Mouse (Mus musculus): Measurements from ENCODE around the gene R3hdm4.

R3hdm4 gene

DNA sequence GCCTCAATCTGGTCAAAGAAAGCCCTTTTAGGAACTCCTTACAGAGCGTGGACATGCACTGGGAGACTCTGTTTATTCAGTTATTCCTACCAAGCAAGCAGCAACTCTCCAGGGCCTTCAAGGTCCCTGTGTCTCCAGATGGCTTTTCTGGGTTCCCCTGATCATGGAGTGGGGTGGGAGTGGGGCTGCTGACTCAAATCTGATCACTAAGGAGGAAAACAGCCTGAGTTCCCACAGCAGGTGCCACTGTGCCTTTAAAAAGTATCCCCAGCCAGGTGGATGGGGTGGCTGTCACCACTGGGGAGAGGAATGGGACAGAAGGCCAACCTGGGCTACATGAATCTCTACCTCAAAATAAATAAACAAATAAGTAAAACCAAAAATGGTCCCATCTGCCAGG, 22.0 kb upstream of the R3hdm4 start:
- no peak for DNase-seq (ENCODE audit: low read depth, low spot score)

DNA sequence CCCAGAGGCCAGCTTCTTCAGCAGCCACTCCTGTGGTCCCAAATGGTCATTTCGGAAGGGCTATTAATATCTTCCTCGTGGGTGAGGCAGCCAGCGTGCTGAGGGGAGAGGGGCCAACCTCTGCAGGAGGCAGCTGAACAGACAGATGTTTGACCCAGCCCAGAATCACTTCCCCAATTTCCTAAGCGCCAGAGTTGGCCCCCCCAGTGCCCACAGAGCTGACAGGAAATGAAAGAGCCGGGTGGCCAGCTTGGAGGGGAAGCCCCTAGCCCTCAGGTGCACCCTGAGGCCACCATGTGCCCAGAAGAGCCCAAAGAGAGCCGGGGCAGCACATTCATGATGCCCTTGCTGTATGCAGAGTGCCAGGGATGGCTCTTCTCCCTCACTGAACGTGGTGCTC, 19.7 kb upstream of the R3hdm4 start:
- no peak for DNase-seq (ENCODE audit: low read depth, low spot score)

DNA sequence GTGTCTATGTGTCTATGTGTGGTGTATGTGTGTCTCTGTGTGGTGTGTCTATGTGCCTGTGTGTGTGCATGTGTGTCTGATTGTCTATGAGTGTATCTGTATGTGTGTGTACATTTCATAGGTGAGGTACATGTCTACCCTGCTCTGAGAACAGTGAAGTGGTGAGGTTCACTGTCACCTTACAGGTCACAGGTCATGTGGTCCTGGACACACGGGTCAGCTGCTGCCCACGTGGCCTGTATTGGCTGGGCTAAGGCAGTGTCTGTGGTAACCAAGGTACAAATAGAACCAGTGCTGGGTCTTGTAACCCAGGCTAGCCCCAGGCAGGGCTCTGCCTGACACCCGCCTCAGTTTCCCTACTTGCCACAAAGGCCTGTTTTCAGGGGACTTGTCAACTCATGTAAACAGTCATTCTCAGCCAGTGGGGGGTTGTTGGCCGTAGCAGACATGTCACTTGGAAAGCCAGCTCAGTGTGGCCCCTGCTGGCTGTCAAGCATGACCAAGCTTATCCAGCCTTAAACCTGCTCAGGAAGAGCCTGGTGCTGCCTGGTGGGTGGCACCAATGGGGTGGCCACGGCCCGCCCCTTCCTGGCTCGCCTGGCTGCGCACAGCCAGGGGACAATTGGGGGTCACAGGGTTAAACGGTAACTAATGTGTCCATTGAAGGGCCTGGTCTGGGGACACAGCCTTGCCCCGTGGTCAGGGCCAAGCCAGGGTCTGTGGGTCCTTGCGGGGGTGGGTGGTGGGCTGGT, 16.9 kb upstream of the R3hdm4 start:
- no peak for DNase-seq (ENCODE audit: low read depth, low spot score)

DNA sequence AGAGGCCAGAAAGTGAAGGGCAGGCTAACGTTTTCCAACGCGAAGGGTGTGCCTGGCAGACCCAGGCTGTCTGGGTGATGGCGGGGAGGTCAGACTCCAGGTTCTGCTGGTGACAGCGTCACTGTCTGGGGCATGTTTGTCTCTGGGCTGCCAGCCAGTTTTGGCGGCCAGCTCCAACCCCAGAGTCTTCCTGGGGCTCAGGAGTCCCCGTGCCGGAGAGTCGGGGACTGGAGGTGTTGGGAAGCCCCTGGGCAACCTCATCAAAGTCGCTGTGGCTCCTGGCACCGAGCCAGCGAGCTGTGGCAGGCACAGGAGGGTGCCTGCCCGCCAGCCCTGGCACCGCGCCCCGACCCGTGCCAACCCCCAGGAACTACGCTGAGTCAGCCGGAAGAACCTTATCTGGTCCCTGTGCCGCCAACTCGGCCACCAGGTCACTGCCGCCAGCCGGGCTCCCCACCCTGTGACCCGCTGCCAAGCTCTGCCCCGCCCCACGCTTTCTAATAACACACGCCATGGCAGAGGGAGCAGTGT, 16.0 kb upstream of the R3hdm4 start:
- DNase-seq (ENCODE audit: low read depth, low spot score), result no peak

DNA sequence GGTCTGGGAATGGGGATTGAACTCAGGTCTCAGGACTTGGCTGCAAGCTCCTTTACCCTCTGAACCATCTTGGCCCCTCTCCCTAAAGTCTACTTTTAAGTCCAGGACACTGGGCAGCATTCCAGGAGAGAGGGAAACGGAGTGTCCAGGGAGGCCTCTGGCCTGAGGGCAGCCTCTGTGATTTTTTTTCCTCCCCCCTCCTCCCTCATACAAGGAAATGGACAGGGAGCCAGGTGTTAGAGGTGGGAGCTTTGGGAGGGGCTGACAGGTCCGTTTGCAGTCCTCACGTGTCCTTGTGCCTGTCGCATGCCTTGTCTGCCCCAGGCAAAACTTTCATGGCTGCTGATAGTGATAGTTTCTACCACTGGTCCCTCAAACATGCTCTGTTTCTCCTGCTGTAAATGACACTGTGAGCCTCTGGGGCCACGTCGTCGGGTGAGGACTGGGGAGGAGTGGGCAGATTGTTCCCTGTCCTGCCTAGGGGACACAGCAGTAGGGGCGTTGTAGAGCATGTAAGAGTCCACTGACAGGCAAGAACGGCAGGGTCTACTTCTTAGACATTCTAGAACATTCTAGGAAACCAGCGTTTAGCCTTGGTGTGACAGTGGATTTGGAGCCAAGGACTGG, 15.4 kb upstream of the R3hdm4 start:
- DNase-seq (ENCODE audit: low read depth, low spot score), result no peak

DNA sequence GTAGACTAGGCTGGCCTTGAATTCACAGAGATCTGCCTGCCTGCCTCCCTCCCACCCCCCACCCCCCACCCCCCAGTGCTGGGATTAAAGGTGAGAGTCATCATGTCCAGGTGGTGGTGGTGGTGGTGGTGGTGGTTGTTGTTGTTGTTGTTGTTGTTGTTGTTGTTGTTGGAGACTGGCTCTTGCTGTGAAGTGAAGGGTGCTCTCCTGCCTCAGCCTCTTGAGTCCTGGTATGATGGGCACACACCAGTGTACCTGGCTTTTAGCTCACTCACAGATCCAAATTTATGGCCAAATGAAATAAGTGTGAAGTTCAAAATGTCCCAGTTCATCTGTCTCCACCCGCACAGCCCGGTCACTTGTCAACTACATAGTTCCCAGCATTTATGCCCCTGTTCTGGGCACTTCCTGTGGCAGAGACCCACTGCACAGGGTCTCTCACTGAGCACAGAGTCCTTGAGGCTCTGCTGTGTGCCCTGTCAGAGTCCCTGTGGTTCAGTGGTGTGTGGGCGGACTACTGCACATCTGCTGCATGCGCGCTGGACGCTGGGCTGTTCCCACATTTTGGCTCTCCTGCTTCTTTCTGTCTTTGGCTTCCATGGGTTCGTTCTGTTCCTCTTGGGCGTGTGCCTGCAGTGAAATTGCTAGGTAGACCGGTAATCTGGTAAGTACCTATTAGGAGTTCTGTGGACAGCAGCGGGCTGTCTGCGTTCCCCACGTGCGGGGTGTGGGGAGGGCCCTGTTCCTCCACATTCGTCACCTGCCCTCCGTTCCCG, 14.0 kb upstream of the R3hdm4 start:
- no peak for DNase-seq (ENCODE audit: low read depth, low spot score)

GRCm38 (mm10) chr10:79934272-79934721, 13.3 kb upstream of the R3hdm4 start:
- DNase-seq (ENCODE audit: low read depth, low spot score), result no peak

- DNase-seq (ENCODE audit: low read depth, low spot score), result no peak
Measured at GRCm38 (mm10) chr10:79933861-79934260, 12.9 kb upstream of the R3hdm4 start.

DNA sequence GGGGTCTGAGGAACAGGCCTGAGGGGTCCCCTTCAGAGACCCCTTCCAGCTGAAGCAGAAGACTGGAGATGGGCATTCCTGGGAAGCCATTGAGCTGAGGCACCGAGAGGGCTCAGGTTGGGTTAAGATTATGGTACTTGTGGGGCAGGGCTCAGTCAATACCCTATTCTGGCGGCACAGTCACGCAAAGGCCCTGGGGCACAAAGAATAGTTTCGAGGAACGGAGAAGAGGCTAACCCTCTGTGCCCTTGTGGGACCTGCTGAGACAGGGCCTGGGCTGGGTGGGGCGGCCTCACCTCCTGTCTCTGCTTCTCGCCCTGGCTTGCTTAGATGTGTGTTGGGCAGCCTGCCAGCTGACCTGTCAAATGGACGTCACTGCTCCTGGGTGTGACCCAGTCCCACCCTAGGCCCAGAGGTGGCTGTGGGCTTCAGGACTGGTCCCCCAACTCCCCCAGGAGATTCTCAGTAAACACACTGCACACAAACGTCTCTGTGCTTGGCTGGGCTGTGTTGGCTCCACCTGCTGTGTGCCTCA, 12.2 kb upstream of the R3hdm4 start:
- DNase-seq (ENCODE audit: low read depth, low spot score), result no peak

DNA sequence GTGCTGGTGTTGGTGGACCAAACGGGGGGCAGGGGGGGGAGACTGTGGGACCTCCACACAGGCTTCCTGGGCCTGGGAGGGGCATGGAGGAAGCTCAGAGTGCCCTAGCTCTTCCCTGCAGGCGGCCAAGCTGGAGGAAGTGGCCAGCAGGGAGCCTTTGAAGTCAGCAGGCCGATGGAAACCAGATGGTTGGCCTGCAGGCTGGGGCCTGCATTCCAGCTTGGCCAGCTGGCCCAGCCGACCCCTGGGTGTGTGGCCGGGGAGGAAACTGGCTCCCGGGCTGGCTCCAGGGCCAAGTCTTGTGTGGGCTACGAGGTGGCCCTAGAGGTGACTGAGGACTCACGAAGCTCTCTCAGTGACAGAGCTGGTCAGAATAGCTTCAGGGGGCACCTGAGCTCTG, 11.7 kb upstream of the R3hdm4 start:
- no peak for DNase-seq (ENCODE audit: low read depth, low spot score)

- DNase-seq (ENCODE audit: low read depth, low spot score), result no peak
Measured at GRCm38 (mm10) chr10:79931797-79932196, 10.8 kb upstream of the R3hdm4 start.

GRCm38 (mm10) chr10:79930826-79931186, 9.8 kb upstream of the R3hdm4 start:
- no peak for DNase-seq (ENCODE audit: low read depth, low spot score)

DNA sequence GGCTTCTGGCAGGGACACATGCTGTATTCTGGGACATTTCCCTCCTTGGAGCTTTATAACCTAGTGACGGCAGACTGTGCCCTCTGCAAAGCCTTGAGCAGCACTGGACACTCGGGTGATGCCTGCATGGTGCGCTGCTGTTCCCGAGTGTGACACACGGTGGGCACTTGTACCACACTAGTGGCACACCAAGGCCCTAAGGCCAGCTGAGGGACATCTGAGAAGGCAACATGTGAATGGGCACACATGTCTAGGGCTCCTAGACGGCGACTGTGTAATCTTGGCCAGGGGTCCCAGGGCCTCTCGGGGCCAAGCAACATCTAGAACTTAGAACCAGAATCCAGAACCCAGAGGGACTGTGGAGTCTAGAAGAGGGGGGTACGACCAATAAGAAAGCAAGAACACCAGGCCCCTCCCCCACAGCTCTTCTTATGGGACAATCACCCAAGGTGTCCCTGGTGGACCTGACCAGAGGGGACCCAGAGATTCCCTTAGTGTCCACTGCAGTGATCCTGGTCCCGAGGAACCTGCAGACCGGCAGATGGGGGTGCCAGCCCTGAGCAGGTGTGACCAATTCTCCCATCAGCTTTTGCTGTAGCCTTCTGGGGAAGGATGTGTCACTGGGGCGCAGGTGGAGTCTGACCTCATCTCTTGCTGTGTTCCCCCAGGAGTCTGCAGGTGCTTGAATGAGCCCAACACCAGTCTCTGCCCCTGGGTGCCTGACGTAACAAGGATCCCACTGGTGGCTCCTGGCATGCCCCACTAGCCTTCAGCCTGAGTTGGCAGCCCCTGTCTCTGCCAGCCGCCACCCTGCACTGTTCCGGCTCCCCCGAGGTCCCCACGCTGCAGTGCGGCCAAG, 9.2 kb upstream of the R3hdm4 start:
- no peak for DNase-seq (ENCODE audit: low read depth, low spot score)

DNA sequence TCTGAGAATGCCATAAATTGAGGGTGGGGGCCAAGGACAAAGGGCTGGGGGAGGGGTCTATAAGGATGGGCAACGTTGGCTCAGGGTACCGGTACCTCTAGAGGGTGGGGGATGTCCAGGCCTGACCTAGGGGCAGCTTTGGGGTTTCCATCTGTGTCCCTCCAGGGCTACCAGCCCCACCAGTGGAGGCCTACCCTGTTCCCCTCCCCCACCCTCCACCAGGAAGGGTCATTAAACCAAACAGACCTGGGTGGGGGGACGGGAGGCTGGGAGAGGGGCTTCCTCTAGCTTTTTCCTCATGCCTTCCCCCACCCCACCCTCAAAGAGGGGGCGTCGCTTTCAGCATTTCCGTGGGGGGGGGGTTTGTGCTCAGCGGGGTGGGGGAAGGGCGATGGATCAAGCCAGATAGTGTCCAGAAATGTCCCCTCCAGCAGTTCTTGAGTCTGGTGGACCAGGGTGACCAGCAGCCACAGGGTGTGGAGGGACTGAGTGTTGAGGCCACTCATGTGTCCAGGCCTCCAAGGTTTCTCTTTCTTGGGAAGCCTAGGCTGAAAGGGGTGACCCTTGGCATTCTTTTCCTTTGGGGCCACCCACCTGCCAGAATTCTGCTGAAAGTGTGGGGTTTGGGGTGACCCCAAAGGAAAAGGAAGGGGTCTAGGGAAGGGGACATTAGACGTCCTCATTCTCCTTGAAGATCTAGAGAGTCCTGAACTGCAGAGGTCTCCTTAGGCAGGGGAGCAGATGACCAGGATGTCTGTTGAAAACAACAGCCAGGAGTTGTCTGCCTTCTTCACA, 8.1 kb upstream of the R3hdm4 start:
- no peak for DNase-seq (ENCODE audit: low read depth, low spot score)

DNA sequence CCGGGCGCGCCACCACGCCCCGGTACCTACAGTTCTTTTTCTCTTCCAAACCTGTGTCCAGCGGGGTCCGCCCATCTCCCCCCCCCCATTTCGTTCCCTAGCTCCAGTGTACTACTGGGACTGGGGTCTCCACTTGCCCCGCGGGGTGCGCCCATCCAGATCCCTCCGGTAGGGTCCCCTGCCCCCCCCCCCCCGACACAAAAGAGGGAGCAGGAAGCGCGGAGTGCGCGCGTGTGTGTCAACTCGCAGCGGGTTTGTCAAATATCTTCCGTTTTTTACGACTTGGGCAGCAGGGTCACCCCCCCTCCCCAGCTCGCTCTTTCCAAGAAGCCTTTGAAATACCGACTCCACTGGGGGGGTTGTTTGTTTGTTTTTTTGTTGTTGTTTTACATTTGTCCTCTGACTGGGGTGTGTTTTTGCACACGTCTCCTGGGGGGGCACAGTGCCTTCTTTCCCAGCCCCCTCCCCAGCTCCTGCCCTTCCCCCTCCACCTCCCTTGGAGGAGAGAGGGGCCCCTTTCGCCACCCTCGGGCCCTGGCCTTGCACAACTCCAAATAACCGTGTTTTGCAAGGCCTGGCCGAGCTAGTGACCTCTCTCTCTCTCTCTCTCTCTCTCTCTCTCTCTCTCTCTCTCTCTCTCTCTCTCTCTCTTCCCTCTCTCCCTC, 7.2 kb upstream of the R3hdm4 start:
- DNase-seq (ENCODE audit: low read depth, low spot score), result no peak

DNA sequence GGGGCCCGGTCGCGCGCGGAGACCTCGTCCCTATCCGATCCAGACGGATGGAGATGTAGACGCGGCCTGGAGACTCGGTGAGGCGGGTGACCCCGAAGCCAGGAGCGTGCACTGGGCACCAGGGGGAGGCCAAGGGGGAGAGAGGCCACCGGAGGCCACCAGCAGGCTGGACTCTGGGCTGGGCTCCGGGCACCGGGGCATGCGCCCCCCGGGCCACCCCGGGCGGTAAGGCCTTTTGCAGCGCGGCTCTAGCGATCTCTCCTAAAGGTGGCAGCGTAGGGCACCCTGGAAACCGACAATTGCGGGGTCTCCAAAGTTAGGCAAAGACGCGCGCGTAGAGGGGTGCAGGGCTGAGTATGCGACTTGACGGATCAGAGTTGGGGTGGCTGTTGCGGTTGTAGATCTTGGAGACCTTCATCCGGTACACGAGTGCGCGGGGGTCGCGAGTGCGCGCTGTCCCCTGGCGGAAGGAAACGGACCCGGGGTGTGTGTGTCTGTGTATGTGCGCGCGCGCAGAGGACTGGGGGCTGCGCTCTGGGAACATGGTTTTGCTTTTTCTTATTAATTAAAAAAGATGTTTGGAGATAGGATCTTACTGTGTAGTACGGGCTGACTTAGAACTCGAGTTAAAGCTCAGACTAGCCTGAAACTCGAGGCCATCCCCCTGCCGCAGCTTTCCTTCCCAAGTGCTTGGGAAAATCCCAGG, 6.5 kb upstream of the R3hdm4 start:
- peak; percentile 51 for DNase-seq (ENCODE audit: low read depth, low spot score)

DNA sequence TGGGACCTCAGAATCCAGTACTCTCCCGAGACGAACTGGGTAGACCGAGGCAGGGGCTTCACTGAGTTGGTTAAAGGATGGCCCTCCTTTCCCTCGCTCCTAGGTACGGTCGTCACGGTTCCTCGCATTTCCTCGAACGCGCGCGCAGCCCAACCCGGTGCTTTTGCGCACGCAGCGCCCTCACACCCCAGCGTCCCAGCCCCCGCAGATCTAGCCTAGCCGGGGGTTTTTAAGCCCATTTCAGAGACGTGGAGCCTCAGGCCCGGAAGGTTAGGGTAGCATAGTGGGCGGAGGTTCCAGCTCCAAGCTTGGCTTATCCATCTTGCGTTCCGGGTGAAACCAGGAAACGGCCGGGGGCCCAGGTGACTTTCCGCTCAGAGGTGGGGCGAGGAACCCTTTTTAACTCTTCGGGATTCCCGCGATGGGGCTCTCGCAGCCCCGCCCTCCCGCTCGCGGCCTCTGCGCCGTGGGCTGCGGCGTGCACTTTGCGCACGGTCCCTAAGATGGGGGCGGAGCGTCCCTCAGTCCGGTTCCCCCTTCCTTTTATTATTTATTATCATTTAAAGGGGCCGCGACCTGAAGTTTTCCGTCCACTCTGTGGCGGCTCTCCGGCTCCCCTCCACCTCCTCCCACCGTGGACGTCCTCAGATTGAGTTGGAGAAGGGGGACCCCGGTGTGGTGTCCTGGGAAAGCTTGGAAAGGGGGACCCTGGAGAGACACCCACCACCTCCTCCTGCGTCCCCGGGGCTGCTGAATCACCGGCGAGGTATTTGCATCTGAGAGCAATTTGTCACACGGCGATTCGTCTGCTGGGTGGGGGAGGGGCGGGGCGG, 5.7 kb upstream of the R3hdm4 start, which contains the start of gene Arid3a:
Gene Arid3a, plus strand, starts transcription at position 553 of the 833 bp plus-strand sequence.
- peak; percentile 97 for DNase-seq (ENCODE audit: low read depth, low spot score)

GRCm38 (mm10) chr10:79925785-79926490, 4.9 kb upstream of the R3hdm4 start:
- no peak for DNase-seq (ENCODE audit: low read depth, low spot score)

Data from ZHBTc4 (cell line).